Mouse (Mus musculus): ENCODE data around the gene Abhd6. TPM values are rescaled to one million over a fixed set of nuclear protein-coding genes. Genes with fewer than 3 reads are reported as not detected.

Abhd6 gene
- polyA plus RNA-seq (2012; rRNA removed), result 34.6 and 40.3 TPM in 2 replicates

GRCm38 (mm10) chr14:8002432-8003092, at the start of gene Abhd6:
Abhd6 (plus strand) TSS chr14:8002902.

GRCm38 (mm10) chr14:7957049-7957448, 45.7 kb upstream of the Abhd6 start, which contains the start of gene Gm45521:
Gm45521 (plus strand) TSS chr14:7957288.

GRCm38 (mm10) chr14:7994271-7994767, 8.4 kb upstream of the Abhd6 start, which contains the start of gene Dnase1l3:
Dnase1l3 (minus strand) TSS chr14:7994573.

GRCm38 (mm10) chr14:8080165-8080679, 77.5 kb downstream of the Abhd6 start, which contains the start of gene Rpp14:
Rpp14 (plus strand) TSS chr14:8080367.

GRCm38 (mm10) chr14:8097978-8098686, 95.4 kb downstream of the Abhd6 start, which contains the start of gene Pxk:
Pxk (plus strand) TSS chr14:8098211.

Other genes starting within 250 kb of the Abhd6 start
- gene Gm26661, start 211.3 kb upstream of the Abhd6 start, polyA plus RNA-seq (2012; rRNA removed), result 0.90 TPM in 1 of 2 replicates, not detected in the other
- 74.7 and 76.8 TPM in 2 replicates for gene Flnb, start 184.9 kb upstream of the Abhd6 start, polyA plus RNA-seq (2012; rRNA removed)
- not detected in 2 replicates for gene Gm45521, start 45.6 kb upstream of the Abhd6 start, polyA plus RNA-seq (2012; rRNA removed)
- gene Dnase1l3, start 8.3 kb upstream of the Abhd6 start, polyA plus RNA-seq (2012; rRNA removed), result 3.5 and 4.1 TPM in 2 replicates
- 3.9 and 5.5 TPM in 2 replicates for gene Rpp14, start 77.5 kb downstream of the Abhd6 start, polyA plus RNA-seq (2012; rRNA removed)
- gene Pxk, start 95.3 kb downstream of the Abhd6 start, polyA plus RNA-seq (2012; rRNA removed), result 23.0 and 37.5 TPM in 2 replicates
- 33.3 and 34.0 TPM in 2 replicates for gene Pdhb, start 170.1 kb downstream of the Abhd6 start, polyA plus RNA-seq (2012; rRNA removed)
- gene Kctd6, start 211.2 kb downstream of the Abhd6 start, polyA plus RNA-seq (2012; rRNA removed), result 4.3 and 5.0 TPM in 2 replicates